Mouse (Mus musculus): ENCODE measurements around the gene Gabarapl2.

DNA sequence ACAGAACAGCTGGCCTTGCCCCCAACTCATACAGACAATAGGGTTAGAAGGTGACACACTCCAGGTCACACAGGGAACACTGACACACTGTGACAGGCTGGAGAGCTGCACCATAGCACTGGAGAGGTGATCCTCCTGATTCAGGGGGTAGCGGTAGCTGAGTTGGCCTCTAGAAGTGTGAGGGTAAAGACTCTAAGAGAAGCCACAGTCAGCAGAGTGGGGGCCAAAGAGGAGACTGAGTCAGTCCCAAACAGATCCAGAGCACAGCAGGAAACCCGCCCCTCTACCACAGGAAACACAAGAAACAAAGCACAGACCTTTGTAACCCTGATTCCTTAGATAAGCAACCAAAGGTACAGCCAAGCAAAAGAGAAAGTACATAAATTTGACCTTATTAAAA lies 35.8 kb downstream of the Gabarapl2 start:
- TF ChIP-seq GATA1 (IDR thresholded peaks at IDR 0.05; ENCODE audit: borderline replicate concordance, low read length) (no peak), FLI1 (IDR thresholded peaks at IDR 0.05; ENCODE audit: low read length) (no peak)
